Mouse (Mus musculus): ENCODE measurements around the gene Crlf3. TPM values are rescaled to one million over a fixed set of nuclear protein-coding genes. Genes with fewer than 3 reads are reported as not detected.

The Crlf3 gene
- polyA plus RNA-seq (2015; fragmentation: Nextera tagmentation; extraction: Ambion mirVana) = 26.5 and 26.9 TPM in 2 replicates

DNA sequence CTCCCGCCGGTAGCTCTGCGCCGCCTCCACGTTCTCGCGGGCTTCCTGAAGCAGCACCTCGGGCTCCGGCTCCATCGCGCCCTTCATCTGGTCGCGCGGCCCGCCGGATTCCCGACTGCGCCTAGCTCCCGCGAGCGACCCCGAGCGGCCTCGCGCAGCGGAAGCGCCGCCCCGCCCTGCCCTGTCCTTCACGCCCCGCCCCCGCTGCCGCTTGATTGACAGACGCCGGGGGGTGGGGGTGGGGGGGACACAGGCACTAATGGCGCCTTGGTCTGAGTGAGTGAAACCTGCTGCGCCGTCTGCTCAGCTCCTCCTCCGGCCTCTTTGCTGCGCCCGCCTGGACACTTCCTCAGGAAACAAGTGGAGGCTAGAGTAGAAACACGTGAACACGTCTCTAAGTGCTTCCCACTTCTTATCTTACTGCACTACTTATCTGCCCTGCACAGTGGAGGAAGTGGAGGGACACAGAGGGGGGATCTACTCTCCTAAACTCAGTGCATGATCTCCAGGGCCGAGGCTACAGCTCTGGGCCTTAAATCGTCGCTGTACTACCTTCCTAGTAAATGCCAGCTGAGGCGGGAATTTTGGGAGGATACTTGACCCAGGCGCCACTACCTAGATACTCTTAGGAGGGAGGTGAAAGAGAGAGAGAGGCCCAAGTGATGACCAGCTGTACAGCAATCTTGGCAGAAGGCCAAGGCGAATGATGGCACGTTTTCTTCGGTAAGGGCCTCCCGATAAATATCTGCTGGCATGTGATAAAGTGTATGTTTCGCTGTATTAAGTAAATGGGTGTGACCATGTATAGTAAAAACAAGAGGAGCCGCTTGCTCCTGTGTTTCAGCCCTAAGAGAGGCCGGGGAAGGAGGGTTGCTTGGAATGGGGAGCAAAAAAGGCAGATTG lies at the start of gene Crlf3:
Gene Crlf3, minus strand, starts transcription at position 166 of the 903 bp plus-strand sequence.
- Histone ChIP-seq H3K9me3 (replicated peaks; ENCODE audit: low read length) (no peaks in the 10 kb centered on the region), H3K4me1 (replicated peaks; ENCODE audit: insufficient read depth, low read length) (0 out of 2 replicates have a peak, but pooled peaks cover 8% of the 10 kb centered on the region), H3K4me3 (replicated peaks; ENCODE audit: low read depth, low read length) (peak within 1 kb of the TSS; percentile 94), H3K9ac (ENCODE audit: low read depth, low read length) (peak within 1 kb of the TSS; percentile 95), H3K27me3 (ENCODE audit: insufficient read depth, low read length) (no peaks in the 10 kb centered on the region), H3K4me2 (ENCODE audit: low read length) (peak within 1 kb of the TSS; percentile 75), H3K27ac (peak within 1 kb of the TSS; percentile 91), H3K36me3 (ENCODE audit: insufficient read depth, low read length) (no peaks in the 10 kb centered on the region)
- 7% methylated on average over 48 of the region's 55 CpGs for WGBS
- peak; percentile 95 for ATAC-seq (replicated peaks; ENCODE audit: low FRiP score, low read depth)
- DNase-seq (ENCODE audit: low spot score) = peak; percentile 96
- peak; percentile 45; the same call in 1 of the 2 replicates for TF ChIP-seq CTCF (IDR thresholded peaks at IDR 0.05; ENCODE audit: low read depth)

DNA sequence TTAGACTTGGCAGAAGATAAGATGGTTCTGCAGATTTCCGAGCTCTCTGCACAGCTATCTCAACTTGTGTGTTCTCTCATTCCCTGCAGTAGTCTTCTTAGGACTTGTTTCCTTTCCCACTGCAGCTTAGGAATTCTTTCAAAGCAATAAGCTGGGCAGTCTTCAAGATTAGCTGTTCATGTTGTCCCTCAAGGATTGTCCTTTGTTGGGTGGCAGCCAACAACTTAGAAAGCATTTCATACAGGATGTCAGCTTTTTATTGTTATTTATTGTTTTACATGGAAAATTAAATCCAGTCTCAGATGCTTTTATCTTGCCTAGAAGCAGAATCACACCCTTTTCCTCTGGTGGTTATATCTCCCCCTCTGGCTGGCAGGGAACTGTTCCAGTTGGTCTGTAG lies 35.6 kb upstream of the Crlf3 start:
- WGBS = 61% methylated on average over 1 of the region's 1 CpGs
- peak; percentile 51 for DNase-seq (ENCODE audit: low spot score)
- no peak overlapping the region for H3K4me3 ChIP-seq (replicated peaks; ENCODE audit: low read depth, low read length)
- no peaks in the 10 kb centered on the region for H3K27me3 ChIP-seq (ENCODE audit: insufficient read depth, low read length)
- H3K27ac ChIP-seq = no peak overlapping the region
- no peaks in the 10 kb centered on the region for H3K4me1 ChIP-seq (replicated peaks; ENCODE audit: insufficient read depth, low read length)
- H3K9me3 ChIP-seq (replicated peaks; ENCODE audit: low read length) = no peaks in the 10 kb centered on the region
- H3K4me2 ChIP-seq (ENCODE audit: low read length) = no peak overlapping the region
- ATAC-seq (replicated peaks; ENCODE audit: low FRiP score, low read depth) = no peak
- TF ChIP-seq CTCF (IDR thresholded peaks at IDR 0.05; ENCODE audit: low read depth) = 0 out of 2 replicates have a peak, but pooled peaks have one; percentile 28
- H3K9ac ChIP-seq (ENCODE audit: low read depth, low read length) = no peak overlapping the region
- peaks cover 19% of the 10 kb centered on the region; the same call in 1 of the 2 replicates for H3K36me3 ChIP-seq (ENCODE audit: insufficient read depth, low read length)

DNA sequence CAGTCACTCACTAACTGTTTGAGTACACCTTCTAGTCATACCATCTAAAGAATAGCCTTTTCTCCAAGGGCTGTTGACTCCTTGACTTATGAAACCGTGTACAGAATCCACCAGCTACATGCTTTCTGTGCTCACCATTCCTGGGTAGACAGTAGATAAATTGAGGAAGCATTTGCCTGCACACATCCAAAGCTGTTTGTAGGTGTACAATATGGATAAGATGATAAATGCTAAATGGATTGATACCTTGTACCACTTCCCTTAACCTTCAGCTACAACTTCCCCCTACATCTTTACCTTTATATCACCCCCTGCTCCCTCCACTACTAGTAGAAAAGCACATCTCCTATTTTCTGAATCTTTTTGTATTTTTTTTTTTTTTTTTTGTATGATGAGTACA lies 23.6 kb upstream of the Crlf3 start:
- no peak overlapping the region for H3K9ac ChIP-seq (ENCODE audit: low read depth, low read length)
- ATAC-seq (replicated peaks; ENCODE audit: low FRiP score, low read depth) (no peak), DNase-seq (ENCODE audit: low spot score) (no peak)
- no peak overlapping the region for H3K27ac ChIP-seq
- WGBS = 84% methylated on average over 1 of the region's 1 CpGs
- no peak overlapping the region for H3K4me3 ChIP-seq (replicated peaks; ENCODE audit: low read depth, low read length)
- H3K4me1 ChIP-seq (replicated peaks; ENCODE audit: insufficient read depth, low read length) = no peaks in the 10 kb centered on the region
- H3K27me3 ChIP-seq (ENCODE audit: insufficient read depth, low read length) = no peaks in the 10 kb centered on the region
- H3K9me3 ChIP-seq (replicated peaks; ENCODE audit: low read length) = no peaks in the 10 kb centered on the region
- TF ChIP-seq CTCF (IDR thresholded peaks at IDR 0.05; ENCODE audit: low read depth) = no peak
- no peak overlapping the region for H3K4me2 ChIP-seq (ENCODE audit: low read length)
- 0 out of 2 replicates have a peak, but pooled peaks cover 10% of the 10 kb centered on the region for H3K36me3 ChIP-seq (ENCODE audit: insufficient read depth, low read length)

DNA sequence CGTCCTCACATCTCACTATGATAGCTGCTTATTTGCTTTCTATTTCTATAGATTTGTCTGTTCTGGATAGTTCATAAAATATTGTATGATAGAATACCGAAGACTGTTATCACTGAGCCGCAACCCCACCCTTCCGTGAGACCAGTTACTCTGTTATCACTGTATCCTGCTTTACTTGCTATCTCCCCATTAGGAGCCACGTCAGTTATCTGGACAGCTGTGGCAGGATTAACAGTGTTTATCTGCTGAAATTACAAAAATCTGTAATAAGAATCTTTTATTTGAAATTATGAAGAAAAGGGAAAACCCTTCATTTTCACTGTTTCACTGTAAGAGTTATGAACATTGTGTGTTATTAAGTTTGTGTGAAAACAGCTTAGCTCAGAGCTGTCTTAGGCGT lies 20.5 kb upstream of the Crlf3 start:
- no peaks in the 10 kb centered on the region for H3K27me3 ChIP-seq (ENCODE audit: insufficient read depth, low read length)
- no peak overlapping the region for H3K27ac ChIP-seq
- H3K9ac ChIP-seq (ENCODE audit: low read depth, low read length) = no peak overlapping the region
- DNase-seq (ENCODE audit: low spot score) = no peak
- TF ChIP-seq CTCF (IDR thresholded peaks at IDR 0.05; ENCODE audit: low read depth) = no peak
- H3K4me2 ChIP-seq (ENCODE audit: low read length) = no peak overlapping the region
- WGBS = 95% methylated on average over 6 of the region's 6 CpGs
- ATAC-seq (replicated peaks; ENCODE audit: low FRiP score, low read depth) = no peak
- H3K9me3 ChIP-seq (replicated peaks; ENCODE audit: low read length) = no peaks in the 10 kb centered on the region
- H3K4me1 ChIP-seq (replicated peaks; ENCODE audit: insufficient read depth, low read length) = no peaks in the 10 kb centered on the region
- 0 out of 2 replicates have a peak, but pooled peaks cover 10% of the 10 kb centered on the region for H3K36me3 ChIP-seq (ENCODE audit: insufficient read depth, low read length)
- no peak overlapping the region for H3K4me3 ChIP-seq (replicated peaks; ENCODE audit: low read depth, low read length)

DNA sequence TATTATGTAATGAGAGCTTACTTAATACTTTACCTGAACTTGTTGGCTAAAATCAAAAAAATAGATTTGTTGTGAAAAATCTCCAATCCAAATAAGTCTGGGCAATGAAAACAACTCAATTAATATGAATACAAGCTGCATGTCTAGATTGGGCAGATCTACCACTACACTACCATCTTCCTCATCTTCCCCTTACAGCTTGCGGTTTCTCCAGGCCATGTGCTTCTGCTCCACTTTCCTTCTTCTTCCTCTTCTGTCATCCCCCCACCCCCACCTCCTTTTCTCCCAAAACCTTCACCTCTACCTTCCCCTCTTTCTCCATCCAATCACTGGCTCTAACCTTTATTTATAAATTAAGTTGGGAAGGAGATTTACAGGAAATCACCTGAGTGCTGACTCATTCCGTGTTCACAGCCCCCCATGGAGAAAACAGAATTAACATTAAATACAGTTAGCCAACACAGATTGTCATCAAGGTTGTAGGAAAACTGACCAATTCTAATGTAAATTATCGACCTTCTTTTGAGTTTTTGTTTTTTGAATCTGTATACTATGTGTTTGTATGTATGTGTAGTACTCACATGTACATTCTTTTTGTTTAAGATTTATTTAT lies 17.8 kb upstream of the Crlf3 start:
- no peak overlapping the region for H3K4me3 ChIP-seq (replicated peaks; ENCODE audit: low read depth, low read length)
- ATAC-seq (replicated peaks; ENCODE audit: low FRiP score, low read depth) = no peak
- H3K9me3 ChIP-seq (replicated peaks; ENCODE audit: low read length) = no peaks in the 10 kb centered on the region
- WGBS = 94% methylated on average over 3 of the region's 3 CpGs
- H3K36me3 ChIP-seq (ENCODE audit: insufficient read depth, low read length) = 0 out of 2 replicates have a peak, but pooled peaks cover 11% of the 10 kb centered on the region
- no peak for DNase-seq (ENCODE audit: low spot score)
- no peaks in the 10 kb centered on the region for H3K4me1 ChIP-seq (replicated peaks; ENCODE audit: insufficient read depth, low read length)
- H3K27me3 ChIP-seq (ENCODE audit: insufficient read depth, low read length) = no peaks in the 10 kb centered on the region
- H3K27ac ChIP-seq = no peak overlapping the region
- no peak overlapping the region for H3K4me2 ChIP-seq (ENCODE audit: low read length)
- H3K9ac ChIP-seq (ENCODE audit: low read depth, low read length) = no peak overlapping the region
- TF ChIP-seq CTCF (IDR thresholded peaks at IDR 0.05; ENCODE audit: low read depth) = no peak

DNA sequence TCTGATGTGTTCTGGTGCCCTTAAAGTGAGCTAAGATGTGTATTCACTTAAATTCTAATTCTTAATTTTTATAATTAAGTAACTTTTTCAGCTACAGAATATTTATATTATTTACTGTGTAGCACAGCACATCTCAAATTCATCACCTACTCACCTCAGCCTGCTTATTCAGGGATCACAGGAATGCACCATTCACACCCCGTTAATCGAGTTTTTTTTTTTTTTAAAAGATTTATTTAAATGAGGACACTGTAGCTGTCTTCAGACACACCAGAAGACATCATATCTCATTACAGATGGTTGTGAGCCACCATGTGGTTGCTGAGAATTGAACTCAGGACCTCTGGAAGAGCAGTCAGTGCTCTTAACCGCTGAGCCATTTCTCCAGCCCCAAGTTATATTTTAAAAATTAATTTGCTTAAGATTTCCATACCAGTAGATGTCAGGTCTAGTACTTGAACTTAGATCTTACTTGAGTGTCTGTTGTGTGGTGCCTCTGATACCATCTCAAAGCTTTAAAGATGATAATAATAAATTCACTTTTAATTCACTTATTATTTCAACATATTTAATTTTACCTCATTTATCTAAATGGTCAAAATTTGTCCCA lies 9.9 kb upstream of the Crlf3 start:
- H3K9me3 ChIP-seq (replicated peaks; ENCODE audit: low read length) = no peaks in the 10 kb centered on the region
- no peaks in the 10 kb centered on the region for H3K27me3 ChIP-seq (ENCODE audit: insufficient read depth, low read length)
- 0 out of 2 replicates have a peak overlapping the region, but pooled peaks have one; percentile 93 for H3K9ac ChIP-seq (ENCODE audit: low read depth, low read length)
- H3K4me1 ChIP-seq (replicated peaks; ENCODE audit: insufficient read depth, low read length) = no peaks in the 10 kb centered on the region
- 46% methylated on average over 3 of the region's 3 CpGs for WGBS
- H3K4me2 ChIP-seq (ENCODE audit: low read length) = peak overlapping the region; percentile 75
- peak overlapping the region; percentile 99; the same call in 1 of the 2 replicates for H3K4me3 ChIP-seq (replicated peaks; ENCODE audit: low read depth, low read length)
- 0 out of 2 replicates have a peak, but pooled peaks cover 6% of the 10 kb centered on the region for H3K36me3 ChIP-seq (ENCODE audit: insufficient read depth, low read length)
- H3K27ac ChIP-seq = no peak overlapping the region
- DNase-seq (ENCODE audit: low spot score) = no peak
- no peak for ATAC-seq (replicated peaks; ENCODE audit: low FRiP score, low read depth)
- no peak for TF ChIP-seq CTCF (IDR thresholded peaks at IDR 0.05; ENCODE audit: low read depth)

All from kidney, postnatal 0 days (tissue).